Mouse (Mus musculus) pancreas, adult 10 weeks (tissue): ENCODE results near the gene Rhox11. TPM values are rescaled to one million over a fixed set of nuclear protein-coding genes. Genes with fewer than 3 reads are reported as not detected.

Source experiments
- polyA plus RNA-seq: library from polyadenylated mRNA; stranded (reverse); fragments of 350-450 nt; fragmentation: Illumina TruSeq; extraction: RNeasy Lipid Tissue Mini Kit (QIAGEN cat#74804); gene quantifications from one replicate; pipeline ENCODE4 v1.2.3, GENCODE M21; 2015; ENCODE audit warnings: low read depth, low replicate concordance; ENCODE audit not compliant: insufficient read depth

Gene Rhox11
- not detected for polyA plus RNA-seq

GRCm38 (mm10) chrX:38085041-38085440 lies at the start of gene Rhox11:
Rhox11 (minus strand) TSS chrX:38085141.

DNA sequence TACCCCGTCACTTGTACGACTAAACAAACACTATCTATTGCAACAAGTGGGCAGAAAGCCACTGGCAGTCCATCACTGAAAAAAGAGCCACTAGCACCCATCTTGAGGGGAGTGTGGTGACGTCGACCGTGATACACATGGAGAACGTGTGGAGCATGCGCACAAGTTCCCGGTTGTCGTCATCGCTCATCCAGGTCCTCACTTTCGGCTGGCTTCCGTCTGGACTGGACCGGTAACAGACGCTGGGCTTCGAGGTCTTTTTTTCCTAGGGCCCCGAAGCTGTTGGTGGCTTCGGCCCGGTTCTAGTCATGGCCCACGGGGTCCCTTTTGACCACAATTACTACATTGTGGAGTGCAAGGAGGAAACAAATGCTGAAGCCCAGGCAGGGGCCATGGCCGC lies 36.0 kb upstream of the Rhox11 start, which contains the start of gene Rhox13:
Gene Rhox13 (plus strand): TSS at position 238 of the 400 bp plus-strand sequence.

GRCm38 (mm10) chrX:38110807-38111206 lies 25.9 kb upstream of the Rhox11 start, which contains the start of gene Rhox12:
Rhox12 (minus strand) TSS chrX:38110907.

DNA sequence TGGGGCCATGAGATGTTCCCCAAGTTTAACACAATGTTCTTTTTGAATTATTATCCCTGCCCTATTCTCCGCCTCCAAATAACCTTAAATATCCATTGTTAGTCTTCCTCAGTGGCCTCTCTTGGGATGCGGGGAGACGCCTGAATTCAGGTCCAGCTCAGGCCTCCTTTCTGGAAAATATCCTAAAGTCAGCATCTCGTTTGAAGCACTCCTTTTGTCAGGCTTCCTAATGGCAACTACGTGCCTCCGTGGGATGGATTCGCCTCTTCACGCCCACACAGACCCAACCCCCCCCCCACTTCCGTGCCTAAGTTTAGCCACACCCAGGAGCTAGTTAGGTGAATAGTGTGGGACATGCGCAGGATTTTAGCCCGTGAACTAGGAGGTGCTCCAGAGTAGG lies 18.8 kb downstream of the Rhox11 start, which contains the start of gene Rhox10:
Gene Rhox10 (plus strand): TSS at position 301 of the 400 bp plus-strand sequence.

GRCm38 (mm10) chrX:38043014-38043413 lies 41.9 kb downstream of the Rhox11 start, which contains the start of gene Btg1-ps2:
Btg1-ps2 (minus strand) TSS chrX:38043114.

Other genes with a start within 250 kb of the Rhox11 start
- not detected for gene Rhox8, start 206.2 kb downstream of the Rhox11 start, polyA plus RNA-seq
- gene Rhox7b, start 187.9 kb downstream of the Rhox11 start, polyA plus RNA-seq, result not detected
- gene Rhox9, start 183.4 kb downstream of the Rhox11 start, polyA plus RNA-seq, result not detected
- not detected for gene Btg1-ps1, start 66.3 kb downstream of the Rhox11 start, polyA plus RNA-seq
- gene Btg1-ps2, start 42.0 kb downstream of the Rhox11 start, polyA plus RNA-seq, result not detected
- not detected for gene Rhox10, start 18.7 kb downstream of the Rhox11 start, polyA plus RNA-seq
- gene Rhox12, start 25.8 kb upstream of the Rhox11 start, polyA plus RNA-seq, result not detected
- gene Rhox13, start 36.1 kb upstream of the Rhox11 start, polyA plus RNA-seq, result not detected
- 2.5 TPM for gene Zbtb33, start 104.7 kb upstream of the Rhox11 start, polyA plus RNA-seq
- gene Tmem255a, start 167.3 kb upstream of the Rhox11 start, polyA plus RNA-seq, result 3.0 TPM
- not detected for gene Atp1b4, start 231.0 kb upstream of the Rhox11 start, polyA plus RNA-seq